Mouse (Mus musculus) limb, embryonic 11.5 days (tissue): Measurements from ENCODE around the gene Atp6v0d1. TPM values are rescaled to one million over a fixed set of nuclear protein-coding genes. Genes with fewer than 3 reads are reported as not detected.

ENCODE experiments used
- ATAC-seq: fragments of 200-750 bp; cut with Nextera tagmentation; 2 replicates; pipeline ENCODE4 v1.8.0; 2017; ENCODE audit warnings: low read depth; ENCODE audit not compliant: insufficient number of reproducible peaks, low FRiP score, low TSS enrichment
- DNase-seq: peaks from one replicate; pipeline ENCODE4 v3.0.0-alpha.2; 2015; ENCODE audit warnings: low spot score
- H3K27ac ChIP-seq: fragments of 300-500 bp; sonication (generic); replicated peaks from 2 replicates; pipeline ENCODE4 v1.5.1; 2014; ENCODE audit warnings: low read depth, mild to moderate bottlenecking, low read length
- H3K27me3 ChIP-seq: fragments of 300-500 bp; sonication (generic); 2 replicates; pipeline ENCODE4 v1.6.1; 2014; ENCODE audit warnings: mild to moderate bottlenecking, low read length, mixed read lengths; ENCODE audit not compliant: control insufficient read depth, insufficient read depth
- H3K36me3 ChIP-seq: fragments of 300-500 bp; sonication (generic); 2 replicates; pipeline ENCODE4 v1.6.1; 2014; ENCODE audit warnings: mild to moderate bottlenecking, low read length, moderate library complexity, mixed read lengths; ENCODE audit not compliant: control insufficient read depth, insufficient read depth
- H3K4me1 ChIP-seq: fragments of 300-500 bp; sonication (generic); 2 replicates; pipeline ENCODE4 v1.6.1; 2014; ENCODE audit warnings: low read length, mixed read lengths; ENCODE audit not compliant: control insufficient read depth, insufficient read depth
- H3K4me2 ChIP-seq: fragments of 300-500 bp; sonication (generic); 2 replicates; pipeline ENCODE4 v1.6.1; 2014; ENCODE audit warnings: low read depth, mild to moderate bottlenecking, moderate library complexity; ENCODE audit not compliant: severe bottlenecking
- H3K4me3 ChIP-seq: fragments of 300-500 bp; sonication (generic); 2 replicates; pipeline ENCODE4 v1.5.1; 2014; ENCODE audit warnings: low read depth, low read length
- H3K9ac ChIP-seq: fragments of 300-500 bp; sonication (generic); 2 replicates; pipeline ENCODE4 v1.6.1; 2014; ENCODE audit warnings: mild to moderate bottlenecking, low read length
- H3K9me3 ChIP-seq: fragments of 300-500 bp; sonication (generic); 2 replicates; pipeline ENCODE4 v1.6.1; 2016; ENCODE audit warnings: low read length; ENCODE audit not compliant: control insufficient read depth
- WGBS: fragments of 180-500 bp; shearing (Covaris S2); extraction: QIAGEN DNeasy Blood & Tissue Kit; methylation state at CpG from one replicate; pipeline ENCODE4 v1.1.7; 2014; 5-methylcytosine and 5-hydroxymethylcytosine counted together
- polyA plus RNA-seq: library from polyadenylated mRNA; unstranded; fragments of >200 nt; fragmentation: Nextera tagmentation; extraction: Ambion mirVana; gene quantifications from 2 replicates; pipeline ENCODE4 v1.2.1, GENCODE M21; 2014

Gene Atp6v0d1
- polyA plus RNA-seq, 1 experiment from 2014 or later, result 81.5 TPM

GRCm38 (mm10) chr8:105484030-105484368 lies 81.8 kb downstream of the Atp6v0d1 start:
- Histone ChIP-seq H3K27me3 (no peaks in the 10 kb centered on the region), H3K36me3 (no peaks in the 10 kb centered on the region), H3K27ac (no peak overlapping the region), H3K4me1 (peaks cover 10% of the 10 kb centered on the region), H3K9ac (no peak overlapping the region), H3K9me3 (no peaks in the 10 kb centered on the region), H3K4me2 (no peak overlapping the region), H3K4me3 (no peak overlapping the region)
- DNase-seq, result no peak
- 0 out of 2 replicates have a peak, but pooled peaks have one; percentile 14 for ATAC-seq
- 29% methylated on average over 3 of the region's 3 CpGs for WGBS

GRCm38 (mm10) chr8:105483212-105484029 lies 82.4 kb downstream of the Atp6v0d1 start:
- Histone ChIP-seq H3K9ac (no peak overlapping the region), H3K9me3 (no peaks in the 10 kb centered on the region), H3K4me3 (no peak overlapping the region), H3K36me3 (no peaks in the 10 kb centered on the region), H3K27me3 (no peaks in the 10 kb centered on the region), H3K27ac (no peak overlapping the region), H3K4me2 (no peak overlapping the region), H3K4me1 (peaks cover 10% of the 10 kb centered on the region)
- 0 out of 2 replicates have a peak, but pooled peaks have one; percentile 14 for ATAC-seq
- peak; percentile 74 for DNase-seq
- 23% methylated on average over 14 of the region's 14 CpGs for WGBS

- Histone ChIP-seq H3K27me3 (no peaks in the 10 kb centered on the region), H3K4me2 (no peak overlapping the region), H3K36me3 (no peaks in the 10 kb centered on the region), H3K4me3 (no peak overlapping the region), H3K27ac (no peak overlapping the region), H3K9me3 (no peaks in the 10 kb centered on the region), H3K9ac (no peak overlapping the region), H3K4me1 (peaks cover 10% of the 10 kb centered on the region)
- DNase-seq (no peak), ATAC-seq (no peak)
- WGBS, result 80% methylated on average over 8 of the region's 8 CpGs
These were observed 83.7 kb downstream of the Atp6v0d1 start for GRCm38 (mm10) chr8:105482123-105482522.

- H3K4me2 ChIP-seq, result no peak overlapping the region
- WGBS, result 72% methylated on average over 6 of the region's 6 CpGs
- no peaks in the 10 kb centered on the region for H3K36me3 ChIP-seq
- no peak overlapping the region for H3K9ac ChIP-seq
- DNase-seq, result peak; percentile 68
- H3K9me3 ChIP-seq, result no peaks in the 10 kb centered on the region
- no peak overlapping the region for H3K4me3 ChIP-seq
- no peaks in the 10 kb centered on the region for H3K27me3 ChIP-seq
- H3K27ac ChIP-seq, result peak overlapping the region; percentile 24
- H3K4me1 ChIP-seq, result peaks cover 14% of the 10 kb centered on the region
- ATAC-seq, result no peak
These were observed 84.4 kb downstream of the Atp6v0d1 start for GRCm38 (mm10) chr8:105481453-105481852.

GRCm38 (mm10) chr8:105481013-105481412 lies 84.8 kb downstream of the Atp6v0d1 start:
- no peak overlapping the region for H3K9ac ChIP-seq
- no peaks in the 10 kb centered on the region for H3K9me3 ChIP-seq
- peak overlapping the region; percentile 24 for H3K27ac ChIP-seq
- no peaks in the 10 kb centered on the region for H3K27me3 ChIP-seq
- 0 out of 2 replicates have a peak, but pooled peaks have one; percentile 14 for ATAC-seq
- no peaks in the 10 kb centered on the region for H3K36me3 ChIP-seq
- H3K4me3 ChIP-seq, result no peak overlapping the region
- 39% methylated on average over 2 of the region's 2 CpGs for WGBS
- peaks cover 14% of the 10 kb centered on the region for H3K4me1 ChIP-seq
- no peak overlapping the region for H3K4me2 ChIP-seq
- peak; percentile 35 for DNase-seq

GRCm38 (mm10) chr8:105477792-105478191 lies 88.1 kb downstream of the Atp6v0d1 start:
- DNase-seq, result no peak
- Histone ChIP-seq H3K27me3 (peaks cover 10% of the 10 kb centered on the region), H3K4me3 (no peak overlapping the region), H3K36me3 (no peaks in the 10 kb centered on the region), H3K4me1 (peaks cover 27% of the 10 kb centered on the region), H3K4me2 (no peak overlapping the region), H3K9me3 (no peaks in the 10 kb centered on the region), H3K9ac (no peak overlapping the region), H3K27ac (no peak overlapping the region)
- 85% methylated on average over 3 of the region's 3 CpGs for WGBS
- no peak for ATAC-seq

GRCm38 (mm10) chr8:105476628-105477413 lies 89.0 kb downstream of the Atp6v0d1 start:
- DNase-seq, result peak; percentile 74
- Histone ChIP-seq H3K4me2 (no peak overlapping the region), H3K9ac (no peak overlapping the region), H3K4me3 (no peak overlapping the region), H3K9me3 (no peaks in the 10 kb centered on the region), H3K27me3 (peaks cover 15% of the 10 kb centered on the region), H3K4me1 (peaks cover 32% of the 10 kb centered on the region), H3K27ac (no peak overlapping the region), H3K36me3 (no peaks in the 10 kb centered on the region)
- 38% methylated on average over 25 of the region's 25 CpGs for WGBS
- no peak for ATAC-seq

GRCm38 (mm10) chr8:105476161-105476560 lies 89.7 kb downstream of the Atp6v0d1 start:
- 84% methylated on average over 7 of the region's 7 CpGs for WGBS
- Histone ChIP-seq H3K9ac (no peak overlapping the region), H3K4me3 (no peak overlapping the region), H3K27me3 (peaks cover 15% of the 10 kb centered on the region), H3K4me2 (no peak overlapping the region), H3K27ac (no peak overlapping the region), H3K36me3 (no peaks in the 10 kb centered on the region), H3K9me3 (no peaks in the 10 kb centered on the region), H3K4me1 (peaks cover 31% of the 10 kb centered on the region)
- no peak for ATAC-seq
- no peak for DNase-seq
